Comparison of ENCODE assay signal across 8 mouse cellular contexts in the genomic region with DNA sequence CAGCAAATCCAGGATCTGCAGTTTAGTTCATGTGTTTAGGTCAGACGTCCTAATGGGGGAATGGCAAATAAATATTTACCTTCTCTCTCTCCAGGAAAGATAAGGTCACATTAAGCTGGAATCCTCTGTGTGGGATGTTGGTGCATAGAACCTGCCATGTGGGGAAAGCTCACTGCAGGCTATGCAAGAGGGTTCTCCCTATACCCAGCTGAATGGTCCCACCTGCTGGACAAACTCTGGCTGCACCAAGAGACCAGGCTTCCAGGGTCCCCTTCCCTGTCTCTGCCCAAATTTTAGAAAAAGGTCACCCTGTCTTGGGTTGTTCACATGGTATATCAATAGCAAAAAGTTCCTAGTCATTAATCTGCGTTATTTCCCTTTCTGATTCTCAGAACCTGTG.
DNase-seq lines count a peak whose midpoint lies in the region; ATAC-seq lines count a peak whose summit lies in the region.

No protein-coding gene starts in this region.

- no peak for ATAC-seq in erythroid progenitor cell, adult 5-6 weeks (replicated peaks; ENCODE audit: low FRiP score, poor library complexity, severe bottlenecking)

- peak; percentile 12 to 23 for DNase-seq in cerebellum, postnatal 36 days
- no peak for DNase-seq in cerebellum, adult 9-10 months
- DNase-seq in thymus, postnatal 4 days, result peak; percentile 23
- DNase-seq in thymus, postnatal 0 days (ENCODE audit: low spot score), result no peak
- DNase-seq in left cerebral cortex, adult 11 months (ENCODE audit: low spot score), result peak; percentile 3
- peak; percentile 15 for DNase-seq in right cerebral cortex, postnatal 25 days
- no peak for DNase-seq in Muller cell, postnatal 12 days (ENCODE audit: inconsistent ontology term)

Comparison
In these comparisons a context has a peak if more than half of its experiments do, and no peak if none do; other contexts are left out.
1. DNase-seq: peak in cerebellum, postnatal 36 days (2 of 2), thymus, postnatal 4 days (single experiment), left cerebral cortex, adult 11 months (single experiment) and right cerebral cortex, postnatal 25 days (single experiment); none in cerebellum, adult 9-10 months (single experiment), thymus, postnatal 0 days (single experiment) and Muller cell, postnatal 12 days (single experiment).